Mouse (Mus musculus): ENCODE measurements around the gene Olfr784.

- no peak for TF ChIP-seq CTCF (IDR thresholded peaks at IDR 0.05; ENCODE audit: low read depth)
- TF ChIP-seq EP300 (IDR thresholded peaks at IDR 0.05; ENCODE audit: low read depth), result no peak
Observed at GRCm38 (mm10) chr10:129405126-129405525, 21.2 kb downstream of the Olfr784 start, which contains the start of gene Olfr785.

All from liver, postnatal 0 days (tissue).